8 mouse cellular contexts compared by ENCODE assay signal in the genomic region with DNA sequence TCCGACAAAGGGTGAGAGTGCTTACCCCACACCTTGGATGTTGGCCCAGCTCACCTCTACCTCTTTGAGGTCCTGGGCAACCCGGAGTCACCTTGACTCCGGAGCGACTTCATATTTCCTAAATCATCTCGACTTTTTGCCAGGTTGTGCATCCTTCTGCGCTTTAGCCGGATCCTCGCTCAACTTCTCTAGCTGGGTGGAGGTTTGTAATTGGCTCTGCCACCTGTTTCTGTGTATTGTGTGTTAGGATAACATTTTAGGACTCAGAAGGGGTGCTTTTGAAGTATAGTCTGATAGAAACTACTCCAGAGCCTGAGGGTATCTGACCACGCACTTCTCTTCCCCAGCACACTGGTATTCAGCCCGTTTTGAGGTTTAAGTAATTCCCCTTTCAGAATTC. TPM values are rescaled to one million over a fixed set of nuclear protein-coding genes. Genes with fewer than 3 reads are reported as not detected.
DNase-seq lines count a peak whose midpoint lies in the region; ATAC-seq and TF ChIP-seq lines count a peak whose summit lies in the region.

No protein-coding gene starts in this region.

- peak overlapping the region; percentile 80 for H3K4me2 ChIP-seq in lung, embryonic 14.5 days
- peak overlapping the region; percentile 79 for H3K4me2 ChIP-seq in intestine, embryonic 15.5 days (replicated peaks)
- H3K4me2 ChIP-seq in neural tube, embryonic 14.5 days (ENCODE audit: low read depth, low read length), result peak overlapping the region; percentile 81

- intact Hi-C loops in left cerebral cortex, postnatal 36 days (cut with DNase I), result no loop called here

- H3K27ac ChIP-seq in lung, embryonic 14.5 days (ENCODE audit: low read depth), result peak overlapping the region; percentile 88
- H3K27ac ChIP-seq in embryonic facial prominence, embryonic 10.5 days (replicated peaks), result peak overlapping the region; percentile 94
- peak overlapping the region; percentile 70 for H3K27ac ChIP-seq in intestine, embryonic 15.5 days
- H3K27ac ChIP-seq in neural tube, embryonic 14.5 days (ENCODE audit: low read depth, low read length), result no peak overlapping the region

- peak overlapping the region; percentile 75 for H3K4me3 ChIP-seq in lung, embryonic 14.5 days (ENCODE audit: low read depth, low read length)
- H3K4me3 ChIP-seq in embryonic facial prominence, embryonic 10.5 days, result peak overlapping the region; percentile 73
- peak overlapping the region; percentile 73 for H3K4me3 ChIP-seq in intestine, embryonic 15.5 days (replicated peaks)
- peak overlapping the region; percentile 59 for H3K4me3 ChIP-seq in neural tube, embryonic 14.5 days (ENCODE audit: low read depth, low read length)

- no peaks in the 10 kb centered on the region for H3K27me3 ChIP-seq in lung, embryonic 14.5 days (ENCODE audit: insufficient read depth, low read length)
- H3K27me3 ChIP-seq in embryonic facial prominence, embryonic 10.5 days (replicated peaks; ENCODE audit: low read depth, poor library complexity, severe bottlenecking), result no peaks in the 10 kb centered on the region
- no peaks in the 10 kb centered on the region for H3K27me3 ChIP-seq in intestine, embryonic 15.5 days (replicated peaks)
- H3K27me3 ChIP-seq in neural tube, embryonic 14.5 days (ENCODE audit: control insufficient read depth, insufficient read depth, low read length), result no peaks in the 10 kb centered on the region; the same call in 1 of the 2 replicates

- WGBS in lung, embryonic 14.5 days, result 1% methylated on average over 10 of the region's 10 CpGs
- 2% methylated on average over 10 of the region's 10 CpGs for WGBS in embryonic facial prominence, embryonic 10.5 days
- 2% methylated on average over 10 of the region's 10 CpGs for WGBS in intestine, embryonic 15.5 days
- 1% methylated on average over 10 of the region's 10 CpGs for WGBS in neural tube, embryonic 14.5 days

- peaks cover 17% of the 10 kb centered on the region; the same call in 1 of the 2 replicates for H3K36me3 ChIP-seq in lung, embryonic 14.5 days (ENCODE audit: insufficient read depth)
- H3K36me3 ChIP-seq in embryonic facial prominence, embryonic 10.5 days (replicated peaks), result peaks cover 26% of the 10 kb centered on the region
- no peaks in the 10 kb centered on the region for H3K36me3 ChIP-seq in intestine, embryonic 15.5 days
- H3K36me3 ChIP-seq in neural tube, embryonic 14.5 days (ENCODE audit: control insufficient read depth, insufficient read depth, low read length), result no peaks in the 10 kb centered on the region

- H3K9ac ChIP-seq in lung, embryonic 14.5 days, result peak overlapping the region; percentile 83
- H3K9ac ChIP-seq in intestine, embryonic 15.5 days, result peak overlapping the region; percentile 82
- H3K9ac ChIP-seq in neural tube, embryonic 14.5 days (replicated peaks; ENCODE audit: low read depth, low read length), result peak overlapping the region; percentile 61

- no peak for TF ChIP-seq CTCF in lung, embryonic 14.5 days (IDR thresholded peaks at IDR 0.05; ENCODE audit: low read depth)

- no peak for ATAC-seq in lung, embryonic 14.5 days (ENCODE audit: insufficient read depth)
- no peak for ATAC-seq in intestine, embryonic 15.5 days
- ATAC-seq in neural tube, embryonic 14.5 days (ENCODE audit: low read depth), result no peak
- ATAC-seq in monocyte, adult 5-6 weeks (replicated peaks; ENCODE audit: insufficient number of reproducible peaks, low FRiP score, low TSS enrichment, poor library complexity, severe bottlenecking), result no peak

- H3K9me3 ChIP-seq in lung, embryonic 14.5 days (ENCODE audit: low read depth, low read length), result no peaks in the 10 kb centered on the region
- no peaks in the 10 kb centered on the region for H3K9me3 ChIP-seq in embryonic facial prominence, embryonic 10.5 days
- H3K9me3 ChIP-seq in intestine, embryonic 15.5 days, result no peaks in the 10 kb centered on the region
- no peaks in the 10 kb centered on the region for H3K9me3 ChIP-seq in neural tube, embryonic 14.5 days (ENCODE audit: control insufficient read depth, low read length)

- no peak for DNase-seq in lung, embryonic 14.5 days
- DNase-seq in lung, postnatal 4 days, result no peak
- DNase-seq in embryonic facial prominence, embryonic 10.5 days (ENCODE audit: low spot score), result peak; percentile 14
- DNase-seq in thymus, postnatal 36 days, result no peak
- DNase-seq in left cerebral cortex, postnatal 36 days (ENCODE audit: low spot score in 2 of 2), result no peak

- H3K4me1 ChIP-seq in lung, embryonic 14.5 days (ENCODE audit: insufficient read depth), result peaks cover 15% of the 10 kb centered on the region; the same call in 1 of the 2 replicates
- H3K4me1 ChIP-seq in embryonic facial prominence, embryonic 10.5 days, result peaks cover 29% of the 10 kb centered on the region
- H3K4me1 ChIP-seq in intestine, embryonic 15.5 days (replicated peaks), result peaks cover 16% of the 10 kb centered on the region; the same call in 1 of the 2 replicates
- 0 out of 2 replicates have a peak, but pooled peaks cover 4% of the 10 kb centered on the region for H3K4me1 ChIP-seq in neural tube, embryonic 14.5 days (ENCODE audit: control insufficient read depth, insufficient read depth, low read length)

RNA-seq across cellular contexts. Expression of a gene that starts 0.6 kb away (rescaled TPM):
- 16.4 and 17.3 TPM in 2 replicates for polyA plus RNA-seq in lung, embryonic 14.5 days (2014; fragmentation: Nextera tagmentation; extraction: Ambion mirVana)
- polyA plus RNA-seq in embryonic facial prominence, embryonic 10.5 days (2016; fragmentation: Nextera tagmentation; extraction: Ambion mirVana), result 17.1 and 17.3 TPM in 2 replicates
- polyA plus RNA-seq in intestine, embryonic 15.5 days (2015; fragmentation: Nextera tagmentation; extraction: Ambion mirVana), result 12.7 and 13.7 TPM in 2 replicates
- 16.8 and 19.1 TPM in 2 replicates for polyA plus RNA-seq in neural tube, embryonic 14.5 days (2014; fragmentation: Nextera tagmentation; extraction: Ambion mirVana)
- total RNA-seq in left cerebral cortex, postnatal 36 days (2021), result 100 to 1,000 TPM; 139 to 148 TPM
- total RNA-seq in monocyte, adult 5-6 weeks (2017), result 23.1 to 49.6 TPM (median 23.7 TPM) in 3 replicates

RNA-seq across cellular contexts. Expression of a gene that starts 0.7 kb away (rescaled TPM):
- 157 and 158 TPM in 2 replicates for polyA plus RNA-seq in lung, embryonic 14.5 days (2014; fragmentation: Nextera tagmentation; extraction: Ambion mirVana)
- 182 and 197 TPM in 2 replicates for polyA plus RNA-seq in embryonic facial prominence, embryonic 10.5 days (2016; fragmentation: Nextera tagmentation; extraction: Ambion mirVana)
- polyA plus RNA-seq in intestine, embryonic 15.5 days (2015; fragmentation: Nextera tagmentation; extraction: Ambion mirVana), result 68.7 and 70.0 TPM in 2 replicates
- polyA plus RNA-seq in neural tube, embryonic 14.5 days (2014; fragmentation: Nextera tagmentation; extraction: Ambion mirVana), result 13.0 and 20.3 TPM in 2 replicates
- total RNA-seq in left cerebral cortex, postnatal 36 days (2021), result 10 to 100 TPM; 18.8 to 20.9 TPM
- 37.1 to 76.9 TPM (median 41.7 TPM) in 3 replicates for total RNA-seq in monocyte, adult 5-6 weeks (2017)
